Mouse (Mus musculus): ENCODE measurements at regions not wholly inside any gene's neighbourhood (a gene's known extent, or its start where the extent isn't known, plus 50 kb on each side); places are given as distances from the start of the nearest gene placed in this dataset.

DNA sequence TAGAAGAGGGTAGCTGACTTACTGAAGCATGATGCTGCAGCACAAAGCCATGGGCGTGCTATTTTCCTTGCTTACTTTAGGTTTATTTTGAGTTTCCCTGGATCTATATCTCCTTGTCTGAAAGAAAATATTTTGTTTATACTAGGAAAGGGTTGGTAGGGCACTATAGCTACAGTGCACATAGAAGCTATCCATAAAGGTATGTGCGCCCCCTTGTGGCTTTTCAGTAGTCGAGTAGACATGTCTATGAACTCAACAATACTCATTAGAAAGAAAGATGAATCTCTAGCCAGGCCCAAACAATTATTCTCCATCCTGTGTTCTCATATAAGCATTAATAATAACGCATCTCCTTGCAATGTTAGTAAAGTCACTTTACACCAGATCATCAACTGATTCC is 114.3 kb downstream of the Rab38 start:
- DNase-seq = peak; percentile 2

GRCm38 (mm10) chr7:88544976-88545654 is 115.0 kb downstream of the Rab38 start:
- DNase-seq = no peak

DNA sequence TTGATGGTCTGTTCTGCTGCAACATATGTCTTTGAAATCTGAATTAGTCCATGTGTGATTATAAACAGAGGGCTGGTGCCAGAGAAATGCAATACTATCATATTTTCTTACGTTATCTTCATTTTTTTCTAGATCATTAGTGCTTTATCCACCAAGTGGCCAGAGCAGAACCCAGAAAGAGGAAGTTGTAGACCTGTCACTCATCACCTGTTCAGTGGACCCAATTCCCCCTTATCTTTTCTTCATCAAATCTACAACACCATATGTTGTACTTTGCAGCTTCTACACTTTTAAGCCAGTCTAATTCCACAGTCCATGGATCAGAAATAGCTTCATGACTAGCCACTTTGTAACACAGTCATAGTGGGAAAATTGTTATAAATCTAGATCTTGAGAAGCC is 145.0 kb downstream of the Rab38 start:
- DNase-seq = no peak

DNA sequence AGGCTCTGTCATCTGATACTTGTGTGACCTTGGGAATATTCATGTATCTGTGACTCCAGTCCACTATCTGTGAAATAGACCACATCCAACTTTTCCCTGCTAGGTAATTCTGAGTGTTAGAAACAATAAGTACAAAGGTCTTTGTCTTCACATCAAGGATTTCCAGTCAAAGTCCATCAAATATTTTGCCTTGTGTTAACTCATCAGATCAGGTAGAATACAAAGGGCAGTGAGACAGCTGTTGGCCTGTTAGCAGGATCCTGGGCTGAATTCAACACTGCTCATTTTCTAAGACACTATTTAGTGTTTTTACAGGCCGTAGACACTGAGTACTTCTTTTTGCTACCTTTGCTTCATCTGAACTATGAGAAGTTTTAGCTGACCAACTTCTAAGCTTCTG is 170.7 kb downstream of the Rab38 start:
- no peak for DNase-seq

Measured in cerebellum, adult 9-11 months (tissue).